8 mouse cellular contexts compared by ENCODE assay signal in the genomic region with DNA sequence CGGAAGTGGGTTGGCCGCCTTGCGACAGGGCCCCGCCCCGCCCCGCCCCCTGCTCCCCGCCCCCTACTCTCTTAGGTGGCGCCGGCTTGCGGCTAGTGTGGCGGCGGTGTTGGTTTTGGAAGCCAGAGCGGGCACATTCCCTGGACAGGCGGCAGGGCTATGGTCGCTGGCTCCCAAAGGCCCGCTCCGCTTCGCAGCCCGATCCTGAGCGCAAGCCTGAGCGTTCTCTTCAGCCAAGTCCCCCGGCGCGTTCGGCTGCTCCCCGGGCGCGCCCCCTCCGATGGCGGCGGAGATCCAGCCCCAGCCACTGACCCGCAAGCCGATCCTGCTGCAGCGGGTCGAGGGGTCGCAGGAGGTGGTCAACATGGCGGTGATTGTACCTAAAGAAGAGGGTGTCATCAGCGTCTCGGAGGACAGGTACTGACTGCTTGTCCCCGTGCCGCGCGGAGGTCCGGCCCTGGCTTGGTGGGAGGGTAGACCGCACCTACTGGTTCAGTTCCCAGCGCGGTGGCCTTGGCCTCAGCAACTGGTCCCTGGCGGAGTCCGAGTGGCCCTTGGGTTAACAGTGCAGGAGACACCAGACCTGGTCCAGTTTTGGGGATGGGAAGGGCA. TPM values are rescaled to one million over a fixed set of nuclear protein-coding genes. Genes with fewer than 3 reads are reported as not detected.
DNase-seq lines count a peak whose midpoint lies in the region; ATAC-seq and TF ChIP-seq lines count a peak whose summit lies in the region.

A gene (plus strand): TSS at position 38 of the 612 bp plus-strand sequence.

- TF ChIP-seq POLR2A in bone marrow, adult 2 months (IDR thresholded peaks at IDR 0.05; ENCODE audit: borderline replicate concordance, control insufficient read depth, low read depth, low read length) = peak; percentile 28; the same call in 1 of the 2 replicates
- TF ChIP-seq POLR2A in liver, adult 2 months (IDR thresholded peaks at IDR 0.05; ENCODE audit: extremely low read depth, insufficient read depth, low read length) = peak; percentile 64; the same call in 1 of the 2 replicates

- no peaks in the 10 kb centered on the region for H3K27me3 ChIP-seq in kidney, embryonic 14.5 days (ENCODE audit: control insufficient read depth, insufficient read depth, low read length)
- no peaks in the 10 kb centered on the region for H3K27me3 ChIP-seq in liver, adult 2 months (ENCODE audit: control insufficient read depth, insufficient read depth, low read length)
- H3K27me3 ChIP-seq in midbrain, embryonic 16.5 days (ENCODE audit: control insufficient read depth, insufficient read depth, low read depth, low read length) = no peaks in the 10 kb centered on the region

- no peaks in the 10 kb centered on the region for H3K9me3 ChIP-seq in kidney, embryonic 14.5 days (ENCODE audit: control insufficient read depth, low read length)
- H3K9me3 ChIP-seq in midbrain, embryonic 16.5 days (replicated peaks; ENCODE audit: control insufficient read depth, low read length, poor library complexity, severe bottlenecking) = no peaks in the 10 kb centered on the region

- peak within 1 kb of the TSS; percentile 99 for H3K4me3 ChIP-seq in layer of hippocampus, adult 2 months
- H3K4me3 ChIP-seq in bone marrow, adult 2 months (replicated peaks; ENCODE audit: control insufficient read depth, low read depth, low read length) = peak within 1 kb of the TSS; percentile 78
- H3K4me3 ChIP-seq in kidney, embryonic 14.5 days (ENCODE audit: low read length) = peak within 1 kb of the TSS; percentile 94
- peak within 1 kb of the TSS; percentile 88 for H3K4me3 ChIP-seq in liver, adult 2 months (ENCODE audit: insufficient read depth, low read depth, low read length)
- H3K4me3 ChIP-seq in midbrain, embryonic 16.5 days (ENCODE audit: low read depth, low read length) = peak within 1 kb of the TSS; percentile 65

- H3K4me1 ChIP-seq in bone marrow, adult 2 months (ENCODE audit: control insufficient read depth, insufficient read depth, low read length) = peaks cover 2% of the 10 kb centered on the region; the same call in 1 of the 2 replicates
- H3K4me1 ChIP-seq in kidney, embryonic 14.5 days (ENCODE audit: control insufficient read depth, insufficient read depth, low read length) = peaks cover 1% of the 10 kb centered on the region; the same call in 1 of the 2 replicates
- peaks cover 11% of the 10 kb centered on the region for H3K4me1 ChIP-seq in liver, adult 2 months (ENCODE audit: control insufficient read depth, insufficient read depth, low read length)
- peaks cover 21% of the 10 kb centered on the region for H3K4me1 ChIP-seq in midbrain, embryonic 16.5 days (ENCODE audit: control insufficient read depth, insufficient read depth, low read length)

- H3K27ac ChIP-seq in layer of hippocampus, adult 2 months = peak within 1 kb of the TSS; percentile 90
- peak within 1 kb of the TSS; percentile 96 for H3K27ac ChIP-seq in bone marrow, adult 2 months (ENCODE audit: control insufficient read depth, insufficient read depth, low read depth, low read length, poor library complexity)
- H3K27ac ChIP-seq in kidney, embryonic 14.5 days (ENCODE audit: low read depth, low read length) = peak within 1 kb of the TSS; percentile 65
- H3K27ac ChIP-seq in liver, adult 2 months (replicated peaks; ENCODE audit: insufficient read depth, low read depth, low read length) = peak within 1 kb of the TSS; percentile 90
- peak within 1 kb of the TSS; percentile 87 for H3K27ac ChIP-seq in midbrain, embryonic 16.5 days (ENCODE audit: low read length)

- H3K9ac ChIP-seq in kidney, embryonic 14.5 days (ENCODE audit: low read depth, low read length) = peak within 1 kb of the TSS; percentile 77
- H3K9ac ChIP-seq in liver, adult 2 months (ENCODE audit: low read depth, low read length) = peak within 1 kb of the TSS; percentile 89
- peak within 1 kb of the TSS; percentile 78 for H3K9ac ChIP-seq in midbrain, embryonic 16.5 days (ENCODE audit: low read depth, low read length)

- WGBS in bone marrow, adult 2 months = under 1% methylated on average over 49 of the region's 49 CpGs
- WGBS in kidney, embryonic 14.5 days = under 1% methylated on average over 49 of the region's 49 CpGs
- under 1% methylated on average over 44 of the region's 49 CpGs for WGBS in liver, adult 2 months
- WGBS in midbrain, embryonic 16.5 days = 0% methylated on average over 41 of the region's 49 CpGs

- no peak for TF ChIP-seq CTCF in layer of hippocampus, adult 2 months (conservative IDR thresholded peaks at IDR 0.05)
- TF ChIP-seq CTCF in bone marrow, adult 2 months (IDR thresholded peaks at IDR 0.05; ENCODE audit: control insufficient read depth, insufficient read depth, low read length) = 0 out of 2 replicates have a peak, but pooled peaks have one; percentile 6
- TF ChIP-seq CTCF in liver, adult 2 months (IDR thresholded peaks at IDR 0.05; ENCODE audit: low read depth, low read length) = no peak

- ATAC-seq in kidney, embryonic 14.5 days (ENCODE audit: low FRiP score, low TSS enrichment) = no peak; the same call in 1 of the 2 replicates
- ATAC-seq in midbrain, embryonic 16.5 days = peak; percentile 61

- no peaks in the 10 kb centered on the region for H3K36me3 ChIP-seq in kidney, embryonic 14.5 days (ENCODE audit: control insufficient read depth, insufficient read depth, low read length)
- no peaks in the 10 kb centered on the region for H3K36me3 ChIP-seq in liver, adult 2 months (ENCODE audit: control insufficient read depth, insufficient read depth, low read length)
- H3K36me3 ChIP-seq in midbrain, embryonic 16.5 days (ENCODE audit: control insufficient read depth, insufficient read depth, low read length) = no peaks in the 10 kb centered on the region

- peaks cover 27% of the 10 kb centered on the region; the same call in 1 of the 2 replicates for H3K79me2 ChIP-seq in liver, adult 2 months (ENCODE audit: control insufficient read depth, insufficient read depth, low read length)

- H3K4me2 ChIP-seq in kidney, embryonic 14.5 days (replicated peaks; ENCODE audit: low read depth, low read length) = peak within 1 kb of the TSS; percentile 63
- peak within 1 kb of the TSS; percentile 66 for H3K4me2 ChIP-seq in midbrain, embryonic 16.5 days (ENCODE audit: low read length)

- DNase-seq in layer of hippocampus, adult 2 months (ENCODE audit: low spot score in 2 of 2) = peak in 1 of 2 experiments; percentile 35
- no peak for DNase-seq in layer of hippocampus, adult 11-12 months (ENCODE audit: low spot score)
- DNase-seq in gastrocnemius, postnatal 10 days = peak; percentile 66
- peak; percentile 86 for DNase-seq in liver, adult 2 months (ENCODE audit: extremely low read depth, low read depth, low spot score)
- no peak for DNase-seq in thymus, postnatal 14 days

RNA-seq across cellular contexts. Expression of the gene that starts here (rescaled TPM):
- total RNA-seq in layer of hippocampus, adult 2 months (2021) = 10 to 100 TPM; 15.2 to 16.5 TPM
- polyA plus RNA-seq in bone marrow, adult 2 months (2011; ENCODE audit: insufficient read depth, insufficient read length, low replicate concordance, missing spikeins) = 5.7 and 15.0 TPM in 2 replicates
- 10 to 100 TPM in 1 of 2 experiments, 1 to 10 TPM in 1; 8.9 to 10.1 TPM for total RNA-seq in gastrocnemius, postnatal 10 days (2021)
- polyA plus RNA-seq in kidney, embryonic 14.5 days (2014; fragmentation: Nextera tagmentation; extraction: Ambion mirVana) = 5.2 and 12.1 TPM in 2 replicates
- total RNA-seq in liver, adult 2 months (2014; rRNA removed) = 10.7 and 11.5 TPM in 2 replicates
- polyA plus RNA-seq in liver, adult 2 months (2012; rRNA removed) = 4.8 and 6.1 TPM in 2 replicates
- polyA plus RNA-seq in midbrain, embryonic 16.5 days (2015; fragmentation: Nextera tagmentation; extraction: Ambion mirVana) = 8.4 and 8.8 TPM in 2 replicates

Comparison
In these comparisons a context has a peak if more than half of its experiments do, and no peak if none do; other contexts are left out.
1. DNase-seq: peak in gastrocnemius, postnatal 10 days (single experiment) and liver, adult 2 months (single experiment); none in layer of hippocampus, adult 11-12 months (single experiment) and thymus, postnatal 14 days (single experiment).
2. Peak in every context shown above with its lines, with median percentiles within 50 percentile points of each other: H3K27ac ChIP-seq, H3K4me3 ChIP-seq and H3K9ac ChIP-seq.